Mouse (Mus musculus) testis, adult 2 months (tissue): Measurements from ENCODE around the gene Mfsd9. TPM values are rescaled to one million over a fixed set of nuclear protein-coding genes. Genes with fewer than 3 reads are reported as not detected.
"Not testable (repeated sequence)": the region's sequence is repeated elsewhere in the genome, so short reads cannot be mapped to it uniquely, and the experiment has no call there.

Experiments used
- H3K27ac ChIP-seq: fragments of 200-500 bp; 2 replicates; pipeline ENCODE4 v1.5.1; 2012; ENCODE audit warnings: low read depth, low read length; ENCODE audit not compliant: control insufficient read depth, insufficient read depth
- H3K27me3 ChIP-seq: fragments of 200-500 bp; 2 replicates; pipeline ENCODE4 v1.6.1; 2012; ENCODE audit warnings: mild to moderate bottlenecking, low read length, moderate library complexity; ENCODE audit not compliant: control insufficient read depth, insufficient read depth
- H3K36me3 ChIP-seq: fragments of 200-500 bp; 2 replicates; pipeline ENCODE4 v1.6.1; 2012; ENCODE audit warnings: mild to moderate bottlenecking, low read length; ENCODE audit not compliant: control insufficient read depth, insufficient read depth
- H3K4me1 ChIP-seq: fragments of 200-500 bp; 2 replicates; pipeline ENCODE4 v1.6.1; 2012; ENCODE audit warnings: low read length; ENCODE audit not compliant: control insufficient read depth, insufficient read depth
- H3K4me3 ChIP-seq: fragments of 200-500 bp; 2 replicates; pipeline ENCODE4 v1.5.1; 2012; ENCODE audit warnings: low read depth, mild to moderate bottlenecking, low read length, moderate library complexity, mixed read lengths; ENCODE audit not compliant: control insufficient read depth
- CTCF ChIP-seq: fragments of 200-500 bp; IDR thresholded peaks from 2 replicates; pipeline ENCODE4 v1.5.1; 2012; ENCODE audit warnings: low read depth, mild to moderate bottlenecking, inconsistent platforms, low read length, moderate library complexity; ENCODE audit not compliant: control insufficient read depth, insufficient read depth, insufficient replicate concordance
- POLR2A ChIP-seq: fragments of 200-500 bp; IDR thresholded peaks from 2 replicates; pipeline ENCODE4 v1.6.1; 2012; ENCODE audit warnings: low read depth, mild to moderate bottlenecking, inconsistent platforms, low read length, moderate library complexity; ENCODE audit not compliant: control insufficient read depth
- polyA plus RNA-seq: library from polyadenylated mRNA; depleted of rRNA; stranded (reverse); fragments of >200 nt; gene quantifications from 2 replicates; pipeline ENCODE4 v1.2.3, GENCODE M21; 2012

Gene Mfsd9
- polyA plus RNA-seq, 1 experiment, result 11.9 TPM

DNA sequence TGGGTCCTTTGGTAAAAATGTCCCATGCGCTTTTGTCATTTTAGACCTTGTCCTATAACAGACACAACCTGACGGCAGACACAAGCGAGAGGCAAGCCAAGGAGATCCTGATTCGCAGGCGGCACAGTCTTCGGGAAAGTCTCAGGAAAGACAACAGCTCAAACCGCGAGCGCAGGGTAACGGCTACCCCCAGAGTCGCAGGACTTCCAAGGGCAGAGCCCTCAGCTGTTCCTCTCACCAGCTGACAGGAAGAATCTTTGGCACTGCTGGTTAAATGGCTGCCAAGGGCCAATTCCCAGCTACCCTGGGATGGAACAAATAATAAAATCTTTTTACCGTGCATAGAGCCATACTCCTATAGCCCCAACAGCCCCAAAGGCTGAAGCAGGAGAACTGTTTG lies 25.0 kb downstream of the Mfsd9 start:
- H3K36me3 ChIP-seq, result no peaks in the 10 kb centered on the region
- no peak overlapping the region for H3K4me3 ChIP-seq
- TF ChIP-seq POLR2A, result no peak
- TF ChIP-seq CTCF, result no peak
- H3K27me3 ChIP-seq, result no peaks in the 10 kb centered on the region
- H3K27ac ChIP-seq, result no peak overlapping the region
- H3K4me1 ChIP-seq, result peaks cover 9% of the 10 kb centered on the region

GRCm38 (mm10) chr1:40764701-40765275 lies 25.7 kb downstream of the Mfsd9 start:
- H3K4me1 ChIP-seq, result peaks cover 9% of the 10 kb centered on the region
- H3K4me3 ChIP-seq, result no peak overlapping the region
- no peak overlapping the region for H3K27ac ChIP-seq
- no peak for TF ChIP-seq POLR2A
- TF ChIP-seq CTCF, result no peak
- no peaks in the 10 kb centered on the region for H3K36me3 ChIP-seq
- no peaks in the 10 kb centered on the region for H3K27me3 ChIP-seq

GRCm38 (mm10) chr1:40764042-40764441 lies 26.4 kb downstream of the Mfsd9 start:
- TF ChIP-seq POLR2A (no peak), CTCF (no peak)
- Histone ChIP-seq H3K27ac (no peak overlapping the region), H3K27me3 (no peaks in the 10 kb centered on the region), H3K36me3 (no peaks in the 10 kb centered on the region), H3K4me1 (peaks cover 9% of the 10 kb centered on the region), H3K4me3 (no peak overlapping the region)

DNA sequence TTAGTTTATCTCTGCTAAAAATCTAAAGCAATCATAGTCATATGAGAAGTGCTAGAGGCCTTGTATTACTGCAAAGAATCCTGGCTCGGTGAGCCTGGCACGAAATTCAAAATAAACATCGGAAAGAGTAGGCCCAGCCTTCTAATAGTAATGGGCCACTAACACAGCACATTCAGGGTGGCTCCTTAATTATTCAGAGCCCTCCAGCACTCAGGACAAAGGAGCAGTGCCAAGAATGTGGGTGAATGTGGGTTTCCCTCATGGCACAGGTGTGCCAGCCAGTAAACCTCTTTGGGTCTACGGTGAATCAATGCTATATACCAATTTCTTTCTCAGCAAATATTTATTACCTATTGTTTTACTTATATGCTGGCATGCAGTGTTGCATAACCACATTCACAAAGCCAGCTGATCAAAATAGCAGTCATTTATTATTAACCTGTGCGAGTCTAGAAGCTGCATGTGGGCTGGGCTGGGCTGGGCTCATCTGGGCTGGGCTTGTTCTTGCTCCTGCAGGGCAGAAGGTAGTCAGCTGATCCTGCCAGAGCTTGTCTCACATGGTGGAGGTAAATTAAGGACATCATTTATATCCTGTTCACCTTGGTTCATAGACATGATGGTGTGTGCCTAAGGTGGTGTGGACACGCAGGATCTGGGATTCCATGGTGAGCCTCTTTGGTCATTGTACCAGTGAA lies 30.6 kb downstream of the Mfsd9 start:
- no peak for TF ChIP-seq CTCF
- TF ChIP-seq POLR2A, result no peak
- no peak overlapping the region for H3K27ac ChIP-seq

GRCm38 (mm10) chr1:40746089-40746488 lies 44.4 kb downstream of the Mfsd9 start:
- Histone ChIP-seq H3K27me3 (no peaks in the 10 kb centered on the region), H3K4me1 (no peaks in the 10 kb centered on the region), H3K27ac (no peak overlapping the region), H3K4me3 (no peak overlapping the region), H3K36me3 (no peaks in the 10 kb centered on the region)
- TF ChIP-seq POLR2A, result no peak
- no peak for TF ChIP-seq CTCF

More for the DNA sequence above, 30.6 kb downstream of the Mfsd9 start:
- H3K4me3 ChIP-seq, result no peak overlapping the region
- no peaks in the 10 kb centered on the region for H3K27me3 ChIP-seq
- no peaks in the 10 kb centered on the region for H3K36me3 ChIP-seq
- no peaks in the 10 kb centered on the region for H3K4me1 ChIP-seq

GRCm38 (mm10) chr1:40740739-40741138 lies 49.7 kb downstream of the Mfsd9 start:
- TF ChIP-seq CTCF (no peak), POLR2A (no peak)
- Histone ChIP-seq H3K4me3 (no peak overlapping the region), H3K27ac (no peak overlapping the region), H3K36me3 (no peaks in the 10 kb centered on the region), H3K27me3 (no peaks in the 10 kb centered on the region), H3K4me1 (no peaks in the 10 kb centered on the region)

- not testable (repeated sequence) for H3K27me3 ChIP-seq, H3K36me3 ChIP-seq, H3K4me3 ChIP-seq, H3K4me1 ChIP-seq, H3K27ac ChIP-seq
Measured at GRCm38 (mm10) chr1:40738246-40738645, 52.2 kb downstream of the Mfsd9 start.
